Mouse (Mus musculus): ENCODE measurements around the gene Rhobtb3. TPM values are rescaled to one million over a fixed set of nuclear protein-coding genes. Genes with fewer than 3 reads are reported as not detected.
"Not testable (repeated sequence)": the region's sequence is repeated elsewhere in the genome, so short reads cannot be mapped to it uniquely, and the experiment has no call there.

The Rhobtb3 gene
- polyA plus RNA-seq, 1 experiment = 0.03 TPM

GRCm38 (mm10) chr13:75931073-75931472, 12.7 kb downstream of the Rhobtb3 start:
- no peaks in the 10 kb centered on the region for H3K4me1 ChIP-seq (ENCODE audit: control insufficient read depth)
- H3K4me3 ChIP-seq (replicated peaks) = no peak overlapping the region
- H3K9me3 ChIP-seq (ENCODE audit: control insufficient read depth, low read length) = no peaks in the 10 kb centered on the region
- TF ChIP-seq TAL1 (IDR thresholded peaks at IDR 0.05; ENCODE audit: low read length) = no peak
- no peak for TF ChIP-seq GATA1 (IDR thresholded peaks at IDR 0.05; ENCODE audit: low read length)
- H3K27me3 ChIP-seq (ENCODE audit: control insufficient read depth) = no peaks in the 10 kb centered on the region
- peaks cover 4% of the 10 kb centered on the region; the same call in 1 of the 2 replicates for H3K36me3 ChIP-seq (ENCODE audit: control insufficient read depth)

GRCm38 (mm10) chr13:75930660-75931059, 13.1 kb downstream of the Rhobtb3 start:
- Histone ChIP-seq H3K9me3 (ENCODE audit: control insufficient read depth, low read length) (no peaks in the 10 kb centered on the region), H3K36me3 (ENCODE audit: control insufficient read depth) (peaks cover 4% of the 10 kb centered on the region; the same call in 1 of the 2 replicates), H3K4me1 (ENCODE audit: control insufficient read depth) (no peaks in the 10 kb centered on the region), H3K4me3 (replicated peaks) (no peak overlapping the region), H3K27me3 (ENCODE audit: control insufficient read depth) (no peaks in the 10 kb centered on the region)
- TF ChIP-seq TAL1 (IDR thresholded peaks at IDR 0.05; ENCODE audit: low read length) (no peak), GATA1 (IDR thresholded peaks at IDR 0.05; ENCODE audit: low read length) (no peak)

GRCm38 (mm10) chr13:75930023-75930422, 13.7 kb downstream of the Rhobtb3 start:
- no peaks in the 10 kb centered on the region for H3K4me1 ChIP-seq (ENCODE audit: control insufficient read depth)
- H3K36me3 ChIP-seq (ENCODE audit: control insufficient read depth) = peaks cover 4% of the 10 kb centered on the region; the same call in 1 of the 2 replicates
- H3K27me3 ChIP-seq (ENCODE audit: control insufficient read depth) = no peaks in the 10 kb centered on the region
- no peaks in the 10 kb centered on the region for H3K9me3 ChIP-seq (ENCODE audit: control insufficient read depth, low read length)
- H3K4me3 ChIP-seq (replicated peaks) = no peak overlapping the region
- no peak for TF ChIP-seq GATA1 (IDR thresholded peaks at IDR 0.05; ENCODE audit: low read length)
- TF ChIP-seq TAL1 (IDR thresholded peaks at IDR 0.05; ENCODE audit: low read length) = no peak

- H3K4me3 ChIP-seq (replicated peaks); H3K36me3 ChIP-seq (ENCODE audit: control insufficient read depth); H3K27me3 ChIP-seq (ENCODE audit: control insufficient read depth); H3K4me1 ChIP-seq (ENCODE audit: control insufficient read depth); H3K9me3 ChIP-seq (ENCODE audit: control insufficient read depth, low read length): not testable (repeated sequence)
Measured at GRCm38 (mm10) chr13:75929071-75929470, 14.7 kb downstream of the Rhobtb3 start.

GRCm38 (mm10) chr13:75927951-75928350, 15.8 kb downstream of the Rhobtb3 start:
- Histone ChIP-seq H3K27me3 (ENCODE audit: control insufficient read depth) (no peaks in the 10 kb centered on the region), H3K4me1 (ENCODE audit: control insufficient read depth) (no peaks in the 10 kb centered on the region), H3K9me3 (ENCODE audit: control insufficient read depth, low read length) (no peaks in the 10 kb centered on the region), H3K4me3 (replicated peaks) (no peak overlapping the region), H3K36me3 (ENCODE audit: control insufficient read depth) (peaks cover 4% of the 10 kb centered on the region; the same call in 1 of the 2 replicates)
- TF ChIP-seq GATA1 (IDR thresholded peaks at IDR 0.05; ENCODE audit: low read length) (no peak), TAL1 (IDR thresholded peaks at IDR 0.05; ENCODE audit: low read length) (no peak)

GRCm38 (mm10) chr13:75914151-75914550, 29.6 kb downstream of the Rhobtb3 start:
- no peak for TF ChIP-seq TAL1 (IDR thresholded peaks at IDR 0.05; ENCODE audit: low read length)
- TF ChIP-seq GATA1 (IDR thresholded peaks at IDR 0.05; ENCODE audit: low read length) = no peak
- Histone ChIP-seq H3K36me3 (ENCODE audit: control insufficient read depth) (peaks cover 35% of the 10 kb centered on the region), H3K4me3 (replicated peaks) (no peak overlapping the region), H3K4me1 (ENCODE audit: control insufficient read depth) (no peaks in the 10 kb centered on the region), H3K9me3 (ENCODE audit: control insufficient read depth, low read length) (no peaks in the 10 kb centered on the region), H3K27me3 (ENCODE audit: control insufficient read depth) (no peaks in the 10 kb centered on the region)

- TF ChIP-seq GATA1 (IDR thresholded peaks at IDR 0.05; ENCODE audit: low read length) (no peak), TAL1 (IDR thresholded peaks at IDR 0.05; ENCODE audit: low read length) (no peak)
- H3K4me3 ChIP-seq (replicated peaks) = no peak overlapping the region
- no peaks in the 10 kb centered on the region for H3K4me1 ChIP-seq (ENCODE audit: control insufficient read depth)
- H3K36me3 ChIP-seq (ENCODE audit: control insufficient read depth) = peaks cover 9% of the 10 kb centered on the region
- no peaks in the 10 kb centered on the region for H3K27me3 ChIP-seq (ENCODE audit: control insufficient read depth)
- no peaks in the 10 kb centered on the region for H3K9me3 ChIP-seq (ENCODE audit: control insufficient read depth, low read length)
Measured at GRCm38 (mm10) chr13:75908187-75908586, 35.5 kb downstream of the Rhobtb3 start.

GRCm38 (mm10) chr13:75907133-75907532, 36.6 kb downstream of the Rhobtb3 start:
- TF ChIP-seq TAL1 (IDR thresholded peaks at IDR 0.05; ENCODE audit: low read length) (no peak), GATA1 (IDR thresholded peaks at IDR 0.05; ENCODE audit: low read length) (no peak)
- Histone ChIP-seq H3K27me3 (ENCODE audit: control insufficient read depth) (no peaks in the 10 kb centered on the region), H3K36me3 (ENCODE audit: control insufficient read depth) (peaks cover 10% of the 10 kb centered on the region), H3K4me3 (replicated peaks) (no peak overlapping the region), H3K9me3 (ENCODE audit: control insufficient read depth, low read length) (no peaks in the 10 kb centered on the region), H3K4me1 (ENCODE audit: control insufficient read depth) (no peaks in the 10 kb centered on the region)

GRCm38 (mm10) chr13:75904660-75905059, 39.1 kb downstream of the Rhobtb3 start:
- no peak for TF ChIP-seq GATA1 (IDR thresholded peaks at IDR 0.05; ENCODE audit: low read length)
- TF ChIP-seq TAL1 (IDR thresholded peaks at IDR 0.05; ENCODE audit: low read length) = no peak
- no peaks in the 10 kb centered on the region for H3K4me1 ChIP-seq (ENCODE audit: control insufficient read depth)
- H3K27me3 ChIP-seq (ENCODE audit: control insufficient read depth) = no peaks in the 10 kb centered on the region
- no peak overlapping the region for H3K4me3 ChIP-seq (replicated peaks)
- no peaks in the 10 kb centered on the region for H3K9me3 ChIP-seq (ENCODE audit: control insufficient read depth, low read length)
- peaks cover 5% of the 10 kb centered on the region for H3K36me3 ChIP-seq (ENCODE audit: control insufficient read depth)

GRCm38 (mm10) chr13:75900928-75901327, 42.8 kb downstream of the Rhobtb3 start:
- H3K36me3 ChIP-seq (ENCODE audit: control insufficient read depth); H3K9me3 ChIP-seq (ENCODE audit: control insufficient read depth, low read length); H3K4me3 ChIP-seq (replicated peaks); H3K4me1 ChIP-seq (ENCODE audit: control insufficient read depth); H3K27me3 ChIP-seq (ENCODE audit: control insufficient read depth): not testable (repeated sequence)

Data from erythroblast, embryonic 14.5 days (primary cell).